Comparison of ENCODE assay signal across 8 mouse cellular contexts in genomic region chr6:119174307-119175074, GRCm38 (mm10). TPM values are rescaled to one million over a fixed set of nuclear protein-coding genes. Genes with fewer than 3 reads are reported as not detected.
DNase-seq lines count a peak whose midpoint lies in the region; ATAC-seq lines count a peak whose summit lies in the region.

No protein-coding gene starts in this region.

- peaks cover 75% of the 10 kb centered on the region for H3K4me1 ChIP-seq in megakaryocyte, embryonic 14.5 days
- H3K4me1 ChIP-seq in limb, embryonic 15.5 days: peaks cover 7% of the 10 kb centered on the region; the same call in 1 of the 2 replicates
- peaks cover 4% of the 10 kb centered on the region; the same call in 1 of the 2 replicates for H3K4me1 ChIP-seq in stomach, embryonic 16.5 days (ENCODE audit: control insufficient read depth, insufficient read depth, low read length)

- H3K36me3 ChIP-seq in megakaryocyte, embryonic 14.5 days (replicated peaks; ENCODE audit: low read length): peaks cover 18% of the 10 kb centered on the region
- H3K36me3 ChIP-seq in limb, embryonic 15.5 days: no peaks in the 10 kb centered on the region
- H3K36me3 ChIP-seq in stomach, embryonic 16.5 days (ENCODE audit: control insufficient read depth, insufficient read depth, low read length): no peaks in the 10 kb centered on the region

- 0 out of 2 replicates have a peak overlapping the region, but pooled peaks have one; percentile 84 for H3K27ac ChIP-seq in limb, embryonic 15.5 days
- H3K27ac ChIP-seq in stomach, embryonic 16.5 days (ENCODE audit: low read length): no peak overlapping the region

- peak overlapping the region; percentile 55 for H3K4me2 ChIP-seq in limb, embryonic 15.5 days
- H3K4me2 ChIP-seq in stomach, embryonic 16.5 days (ENCODE audit: low read depth, low read length): peak overlapping the region; percentile 64

- peak; percentile 20 for DNase-seq in cerebellum, adult 9-10 months
- no peak for DNase-seq in cerebellum, postnatal 10 days
- DNase-seq in layer of hippocampus, adult 9-10 months (ENCODE audit: low spot score): no peak
- DNase-seq in spleen, postnatal 4 days (ENCODE audit: low spot score in 2 of 2): no peak

- no peaks in the 10 kb centered on the region for H3K9me3 ChIP-seq in megakaryocyte, embryonic 14.5 days
- H3K9me3 ChIP-seq in limb, embryonic 15.5 days: no peaks in the 10 kb centered on the region
- H3K9me3 ChIP-seq in stomach, embryonic 16.5 days (replicated peaks; ENCODE audit: control insufficient read depth, low read length): no peaks in the 10 kb centered on the region

- WGBS in limb, embryonic 15.5 days: 54% methylated on average over 12 of the region's 12 CpGs
- 57% methylated on average over 12 of the region's 12 CpGs for WGBS in stomach, embryonic 16.5 days

- no peak for ATAC-seq in megakaryocyte, adult 5-6 weeks (ENCODE audit: poor library complexity, severe bottlenecking)
- ATAC-seq in limb, embryonic 15.5 days (ENCODE audit: insufficient number of reproducible peaks, low FRiP score, low TSS enrichment, low read depth): no peak
- ATAC-seq in stomach, embryonic 16.5 days (ENCODE audit: insufficient read depth, low FRiP score): no peak

- H3K9ac ChIP-seq in limb, embryonic 15.5 days: no peak overlapping the region
- peak overlapping the region; percentile 89 for H3K9ac ChIP-seq in stomach, embryonic 16.5 days (ENCODE audit: low read length)

- no peaks in the 10 kb centered on the region for H3K27me3 ChIP-seq in megakaryocyte, embryonic 14.5 days (replicated peaks)
- H3K27me3 ChIP-seq in limb, embryonic 15.5 days: no peaks in the 10 kb centered on the region
- H3K27me3 ChIP-seq in stomach, embryonic 16.5 days (ENCODE audit: control insufficient read depth, insufficient read depth, low read length): no peaks in the 10 kb centered on the region

- peak overlapping the region; percentile 100 for H3K4me3 ChIP-seq in megakaryocyte, embryonic 14.5 days (replicated peaks)
- H3K4me3 ChIP-seq in limb, embryonic 15.5 days: peak overlapping the region; percentile 90
- peak overlapping the region; percentile 82 for H3K4me3 ChIP-seq in stomach, embryonic 16.5 days (replicated peaks; ENCODE audit: low read length)

RNA-seq across cellular contexts. Expression of gene Dcp1b, which starts 0.6 kb away (rescaled TPM):
- 19.3 and 22.1 TPM in 2 replicates for polyA plus RNA-seq in megakaryocyte, embryonic 14.5 days (2012; ENCODE audit: insufficient read depth, low replicate concordance)
- 7.5 and 13.1 TPM in 2 replicates for total RNA-seq in megakaryocyte, adult 5-6 weeks (2015)
- 7.2 and 10.6 TPM in 2 replicates for total RNA-seq in megakaryocyte, adult 5-6 weeks (2017)
- polyA plus RNA-seq in limb, embryonic 15.5 days (2015; fragmentation: Nextera tagmentation; extraction: Ambion mirVana): 7.9 and 8.1 TPM in 2 replicates
- polyA plus RNA-seq in stomach, embryonic 16.5 days (2015; fragmentation: Nextera tagmentation; extraction: Ambion mirVana): 8.3 and 8.4 TPM in 2 replicates

RNA-seq across cellular contexts. Expression of gene Cacna1c, which starts 21.7 kb away (rescaled TPM):
- 1.3 and 3.0 TPM in 2 replicates for polyA plus RNA-seq in megakaryocyte, embryonic 14.5 days (2012; ENCODE audit: insufficient read depth, low replicate concordance)
- 0.11 TPM in 1 of 2 replicates, not detected in the other for total RNA-seq in megakaryocyte, adult 5-6 weeks (2015)
- total RNA-seq in megakaryocyte, adult 5-6 weeks (2017): 0.12 TPM in 1 of 2 replicates, not detected in the other
- 4.1 and 6.2 TPM in 2 replicates for polyA plus RNA-seq in limb, embryonic 15.5 days (2015; fragmentation: Nextera tagmentation; extraction: Ambion mirVana)
- 2.5 and 4.3 TPM in 2 replicates for polyA plus RNA-seq in stomach, embryonic 16.5 days (2015; fragmentation: Nextera tagmentation; extraction: Ambion mirVana)
